Mouse (Mus musculus): ENCODE results near the gene C1qb. TPM values are rescaled to one million over a fixed set of nuclear protein-coding genes. Genes with fewer than 3 reads are reported as not detected.

Gene C1qb
- total RNA-seq, 2 experiments from 2014 or later = 8.4 to 18.3 TPM

- intact Hi-C loops (cut with DNase I) = loop anchor here (1.0 kb wide), 1 partner anchor 164 kb away; no protein-coding TSS in a partner anchor
- H3K4me3 ChIP-seq = no peak overlapping the region
- no peak for TF ChIP-seq CTCF (IDR thresholded peaks at IDR 0.05)
- H3K27ac ChIP-seq = no peak overlapping the region
- no peak for DNase-seq
Measured at GRCm38 (mm10) chr4:136907809-136908208, 21.8 kb upstream of the C1qb start.

- peak; percentile 51 for DNase-seq
Measured at GRCm38 (mm10) chr4:136907033-136907432, 21.0 kb upstream of the C1qb start.

DNA sequence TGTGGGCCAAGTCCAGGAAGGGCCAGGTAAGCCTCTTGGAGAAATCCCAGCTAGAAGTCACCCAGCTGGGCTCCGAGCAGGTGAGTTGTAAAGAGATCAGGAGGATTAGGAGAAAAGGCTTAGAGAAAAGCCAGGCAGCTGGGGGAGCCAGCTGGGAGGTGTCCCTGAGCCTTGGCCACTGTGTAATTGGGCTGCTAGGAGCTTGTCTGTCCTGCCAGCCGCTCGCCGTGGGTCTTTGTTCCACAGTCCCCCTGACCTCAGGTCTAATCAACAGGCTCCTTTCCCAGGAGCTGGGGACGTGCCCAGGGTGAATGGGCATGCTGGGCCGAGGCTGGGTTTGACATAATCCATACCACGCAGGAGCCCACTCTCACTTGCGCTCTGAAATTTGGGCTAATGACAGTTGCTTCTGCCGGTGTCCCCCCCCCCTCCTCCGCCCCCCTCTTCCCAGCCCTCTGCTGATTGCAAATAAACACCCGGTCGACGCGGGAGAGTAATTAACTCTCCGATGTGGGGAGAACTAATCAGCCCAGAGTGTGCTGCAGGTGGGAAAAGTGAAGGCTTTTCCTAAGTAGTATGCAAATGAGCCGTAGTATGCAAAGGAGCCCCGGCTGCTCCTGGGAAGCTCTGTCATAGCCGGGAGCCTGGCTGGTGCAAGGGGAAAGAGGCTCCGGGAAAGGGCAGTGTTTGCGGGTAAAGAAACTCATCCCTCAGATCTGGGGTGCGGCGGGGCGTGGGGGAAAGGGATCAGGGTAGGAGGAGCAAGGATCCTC lies 19.0 kb upstream of the C1qb start:
- H3K27ac ChIP-seq = no peak overlapping the region
- intact Hi-C loops (cut with DNase I) = no loop called here
- no peak overlapping the region for H3K4me3 ChIP-seq
- DNase-seq = no peak
- no peak for TF ChIP-seq CTCF (IDR thresholded peaks at IDR 0.05)

More at GRCm38 (mm10) chr4:136907033-136907432, 21.0 kb upstream of the C1qb start:
- intact Hi-C loops (cut with DNase I) = loop anchor here (1.0 kb wide), 1 partner anchor 165 kb away; no protein-coding TSS in a partner anchor
- Histone ChIP-seq H3K27ac (no peak overlapping the region), H3K4me3 (no peak overlapping the region)
- peak; percentile 75 for TF ChIP-seq CTCF (IDR thresholded peaks at IDR 0.05)

GRCm38 (mm10) chr4:136899154-136899553 lies 13.2 kb upstream of the C1qb start:
- Histone ChIP-seq H3K4me3 (no peak overlapping the region), H3K27ac (no peak overlapping the region)
- DNase-seq = no peak
- intact Hi-C loops (cut with DNase I) = no loop called here
- TF ChIP-seq CTCF (IDR thresholded peaks at IDR 0.05) = peak; percentile 31; the same call in 1 of the 2 replicates

- intact Hi-C loops (cut with DNase I) = no loop called here
- no peak for TF ChIP-seq CTCF (IDR thresholded peaks at IDR 0.05)
- no peak for DNase-seq
- peak within 1 kb of the TSS; percentile 45 for H3K4me3 ChIP-seq
- peak within 1 kb of the TSS; percentile 40 for H3K27ac ChIP-seq
Measured at GRCm38 (mm10) chr4:136898637-136899036, 12.7 kb upstream of the C1qb start, which contains the start of gene C1qa. TSS of gene C1qa (minus strand) at chr4:136898803.

DNA sequence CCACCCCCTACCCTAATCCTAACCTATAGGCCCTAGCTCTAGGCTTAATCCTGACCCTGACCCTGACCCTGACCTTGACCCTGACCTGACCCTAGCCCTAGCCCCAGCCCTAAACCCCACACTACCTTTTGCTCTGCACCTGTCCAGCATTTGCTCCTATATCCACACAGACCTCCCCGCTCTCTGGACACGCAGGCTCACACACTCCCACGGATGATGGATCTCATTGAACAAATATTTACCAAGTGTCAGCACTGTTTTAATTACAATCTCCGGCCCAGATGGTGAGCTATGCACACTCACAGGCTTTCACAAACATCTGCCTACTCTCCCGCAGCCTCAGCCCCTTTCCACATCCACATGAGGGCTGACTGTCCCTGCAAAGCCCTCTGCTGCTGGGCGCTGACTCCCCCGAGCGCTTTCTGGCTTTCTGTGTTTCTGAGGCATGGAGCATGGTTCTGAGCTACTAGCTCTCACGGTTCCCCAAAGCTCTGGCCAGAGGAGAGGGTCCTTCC lies 12.2 kb upstream of the C1qb start:
- intact Hi-C loops (cut with DNase I) = no loop called here
- no peak for TF ChIP-seq CTCF (IDR thresholded peaks at IDR 0.05)
- Histone ChIP-seq H3K4me3 (peak overlapping the region; percentile 45), H3K27ac (peak overlapping the region; percentile 40; the same call in 1 of the 2 replicates)
- no peak for DNase-seq

DNA sequence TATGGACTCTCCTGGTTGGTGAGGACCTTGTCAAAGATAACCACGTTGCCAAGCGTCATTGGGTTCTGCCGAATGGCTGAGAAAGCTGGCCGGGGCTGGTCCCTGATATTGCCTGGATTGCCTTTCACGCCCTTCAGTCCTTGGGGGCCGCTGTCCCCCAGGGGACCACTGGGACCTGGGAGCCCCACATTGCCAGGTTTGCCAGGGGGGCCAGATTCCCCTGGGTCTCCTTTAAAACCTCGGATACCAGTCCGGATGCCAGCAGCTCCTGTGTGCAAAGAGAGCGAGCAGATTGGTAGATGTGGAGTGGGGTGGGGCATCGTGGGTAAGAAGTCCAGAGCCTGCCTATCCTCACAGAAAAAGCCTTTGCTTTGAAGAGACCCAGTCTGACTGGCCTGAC lies 10.5 kb upstream of the C1qb start:
- intact Hi-C loops (cut with DNase I) = no loop called here
- TF ChIP-seq CTCF (IDR thresholded peaks at IDR 0.05) = no peak
- H3K4me3 ChIP-seq = peak overlapping the region; percentile 45

DNA sequence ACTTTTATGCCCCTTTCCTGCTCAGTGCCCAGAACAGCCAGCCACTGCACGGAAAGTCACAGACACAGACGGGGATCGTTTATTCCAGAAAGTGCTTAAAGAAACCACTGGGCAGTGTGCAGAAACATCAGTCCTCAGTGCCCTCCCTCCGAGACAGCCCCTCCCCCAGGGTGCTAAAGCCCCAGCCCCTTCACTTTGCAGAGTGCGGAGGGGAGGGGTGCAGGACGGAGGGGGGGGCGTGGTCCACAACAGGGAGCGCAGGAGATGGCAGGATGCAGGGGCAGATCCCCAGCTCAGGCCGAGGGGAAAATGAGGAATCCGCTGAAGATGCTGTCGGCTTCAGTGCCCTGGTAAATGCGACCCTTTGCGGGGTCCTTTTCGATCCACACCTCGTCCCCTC lies 9.9 kb upstream of the C1qb start:
- peak overlapping the region; percentile 45 for H3K4me3 ChIP-seq

More for the DNA sequence above, 10.5 kb upstream of the C1qb start:
- 0 out of 2 replicates have a peak overlapping the region, but pooled peaks have one; percentile 20 for H3K27ac ChIP-seq
- no peak for DNase-seq

DNA sequence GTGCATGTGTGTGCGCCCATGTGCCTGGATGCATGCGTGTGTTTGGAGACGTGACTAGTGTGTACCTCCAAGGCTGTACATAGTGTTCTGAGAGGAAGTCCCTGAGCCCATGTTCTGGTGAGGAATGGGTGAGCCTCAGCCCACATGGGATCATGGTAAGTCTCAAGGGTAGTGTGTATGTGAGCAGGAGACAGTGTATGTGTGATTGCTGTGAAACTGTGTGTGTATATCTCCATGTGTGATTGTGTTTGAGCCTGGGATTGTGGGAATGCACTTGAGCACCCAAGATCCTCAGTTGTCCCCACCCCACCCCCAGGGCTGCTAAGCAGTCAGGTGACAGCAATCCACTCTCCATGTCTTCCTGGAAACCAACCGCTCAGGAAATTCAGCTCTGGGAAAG lies 8.8 kb upstream of the C1qb start:
- DNase-seq = no peak
- H3K27ac ChIP-seq = no peak overlapping the region
- no peak overlapping the region for H3K4me3 ChIP-seq
- no peak for TF ChIP-seq CTCF (IDR thresholded peaks at IDR 0.05)
- intact Hi-C loops (cut with DNase I) = no loop called here

More for the DNA sequence above, 9.9 kb upstream of the C1qb start:
- intact Hi-C loops (cut with DNase I) = no loop called here
- DNase-seq = peak; percentile 40
- TF ChIP-seq CTCF (IDR thresholded peaks at IDR 0.05) = no peak
- H3K27ac ChIP-seq = 0 out of 2 replicates have a peak overlapping the region, but pooled peaks have one; percentile 20

DNA sequence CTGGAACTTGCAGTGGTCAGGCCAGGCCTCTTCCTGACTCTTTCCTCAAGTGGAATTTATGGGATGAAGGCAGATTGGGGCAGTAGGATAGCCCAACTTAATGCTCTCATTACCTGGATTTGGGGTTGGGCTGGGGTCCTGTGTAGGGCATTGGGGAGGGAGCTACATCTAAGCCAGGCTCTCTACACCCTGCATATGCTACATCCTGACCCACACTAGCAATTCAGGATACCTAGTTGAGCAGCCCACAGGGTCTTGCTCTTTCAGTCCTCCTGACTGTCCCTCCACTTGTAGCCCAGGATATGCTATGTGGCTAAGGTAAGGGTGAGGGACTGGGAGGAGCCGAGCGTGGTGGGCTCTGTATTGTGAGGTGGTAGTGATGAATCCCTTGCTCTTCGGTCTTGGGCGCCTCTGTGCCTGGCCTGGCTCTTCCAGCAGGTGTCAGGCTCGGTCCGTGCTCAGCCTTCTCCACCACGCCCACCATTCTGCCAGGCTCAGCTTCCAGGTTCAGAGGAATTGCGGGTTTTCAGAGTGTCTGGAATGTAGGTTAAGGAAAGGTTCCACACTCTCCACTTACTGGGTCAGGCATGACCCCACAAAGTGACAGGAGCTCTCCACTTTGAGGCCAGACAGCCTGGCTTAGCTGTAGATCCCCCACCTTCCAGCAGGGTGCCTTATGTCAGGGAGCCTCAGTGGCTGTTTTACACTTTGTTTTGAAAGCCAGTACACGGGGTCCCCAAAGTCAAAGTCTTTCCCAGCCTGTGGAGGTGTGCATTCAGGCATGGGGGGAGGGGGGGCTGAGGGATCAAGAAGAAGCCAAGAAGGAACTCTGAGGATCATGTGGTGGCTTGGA lies 7.9 kb upstream of the C1qb start:
- intact Hi-C loops (cut with DNase I) = no loop called here
- no peak overlapping the region for H3K4me3 ChIP-seq
- DNase-seq = no peak
- H3K27ac ChIP-seq = no peak overlapping the region
- peak; percentile 44 for TF ChIP-seq CTCF (IDR thresholded peaks at IDR 0.05)

- peak within 1 kb of the TSS; percentile 62 for H3K27ac ChIP-seq
- intact Hi-C loops (cut with DNase I) = no loop called here
- H3K4me3 ChIP-seq = peak within 1 kb of the TSS; percentile 52
Measured at GRCm38 (mm10) chr4:136892811-136893210, 6.8 kb upstream of the C1qb start, which contains the start of gene C1qc. TSS of gene C1qc (minus strand) at chr4:136893065.

GRCm38 (mm10) chr4:136892371-136892770 lies 6.4 kb upstream of the C1qb start:
- Histone ChIP-seq H3K4me3 (peak overlapping the region; percentile 52), H3K27ac (peak overlapping the region; percentile 62)
- no peak for TF ChIP-seq CTCF (IDR thresholded peaks at IDR 0.05)
- no peak for DNase-seq
- intact Hi-C loops (cut with DNase I) = no loop called here

More at GRCm38 (mm10) chr4:136892811-136893210, 6.8 kb upstream of the C1qb start, which contains the start of gene C1qc:
- no peak for TF ChIP-seq CTCF (IDR thresholded peaks at IDR 0.05)
- DNase-seq = no peak
